Mouse (Mus musculus): ENCODE data around the gene Med19. TPM values are rescaled to one million over a fixed set of nuclear protein-coding genes. Genes with fewer than 3 reads are reported as not detected.

Med19 gene
- total RNA-seq, 1 experiment from 2014 or later = 16.5 TPM

- ATAC-seq (ENCODE audit: extremely low read depth, insufficient number of reproducible peaks, low FRiP score, poor library complexity, severe bottlenecking) = no peak
These were observed 58.3 kb downstream of the Med19 start for GRCm38 (mm10) chr2:84736312-84737161.

GRCm38 (mm10) chr2:84737451-84737925, 59.3 kb downstream of the Med19 start:
- ATAC-seq (ENCODE audit: extremely low read depth, insufficient number of reproducible peaks, low FRiP score, poor library complexity, severe bottlenecking) = no peak

Other genes starting within 250 kb of the Med19 start
- gene Tfpi, start 201.6 kb upstream of the Med19 start, total RNA-seq (2017) = 1.5 and 2.8 TPM in 2 replicates
- 2.1 and 4.2 TPM in 2 replicates for gene Ctnnd1, start 27.6 kb upstream of the Med19 start, total RNA-seq (2017)
- not detected in 2 replicates for gene Btbd18, start 19.3 kb upstream of the Med19 start, total RNA-seq (2017)
- gene Selenoh, start 7.6 kb upstream of the Med19 start, total RNA-seq (2017) = 20.6 and 24.8 TPM in 2 replicates
- 0.12 TPM in 1 of 2 replicates, not detected in the other for gene Gm28635, start 361 bp upstream of the Med19 start, total RNA-seq (2017)
- gene Tmx2, start 738 bp downstream of the Med19 start, total RNA-seq (2017) = 18.4 and 20.1 TPM in 2 replicates
- gene Zdhhc5, start 36.8 kb downstream of the Med19 start, total RNA-seq (2017) = 33.3 and 37.8 TPM in 2 replicates
- 41.6 and 50.2 TPM in 2 replicates for gene Clp1, start 48.9 kb downstream of the Med19 start, total RNA-seq (2017)
- gene Ypel4, start 55.7 kb downstream of the Med19 start, total RNA-seq (2017) = 0.23 and 0.25 TPM in 2 replicates
- gene Gm19426, start 65.3 kb downstream of the Med19 start, total RNA-seq (2017) = not detected in 2 replicates
- not detected in 2 replicates for gene Serping1, start 97.0 kb downstream of the Med19 start, total RNA-seq (2017)
- gene Ube2l6, start 120.4 kb downstream of the Med19 start, total RNA-seq (2017) = 95.3 and 99.8 TPM in 2 replicates
- not detected in 2 replicates for gene Smtnl1, start 144.2 kb downstream of the Med19 start, total RNA-seq (2017)
- 10.0 and 10.3 TPM in 2 replicates for gene Timm10, start 148.6 kb downstream of the Med19 start, total RNA-seq (2017)
- gene Slc43a1, start 160.4 kb downstream of the Med19 start, total RNA-seq (2017) = 3.4 and 4.7 TPM in 2 replicates
- gene Rtn4rl2, start 208.3 kb downstream of the Med19 start, total RNA-seq (2017) = not detected in 2 replicates

All from neutrophil, adult 5-6 weeks (primary cell).